Mouse (Mus musculus): ENCODE data around the gene Ccdc78. TPM values are rescaled to one million over a fixed set of nuclear protein-coding genes. Genes with fewer than 3 reads are reported as not detected.

Gene Ccdc78
- polyA plus RNA-seq, 1 experiment from 2014 or later: 0.09 TPM

DNA sequence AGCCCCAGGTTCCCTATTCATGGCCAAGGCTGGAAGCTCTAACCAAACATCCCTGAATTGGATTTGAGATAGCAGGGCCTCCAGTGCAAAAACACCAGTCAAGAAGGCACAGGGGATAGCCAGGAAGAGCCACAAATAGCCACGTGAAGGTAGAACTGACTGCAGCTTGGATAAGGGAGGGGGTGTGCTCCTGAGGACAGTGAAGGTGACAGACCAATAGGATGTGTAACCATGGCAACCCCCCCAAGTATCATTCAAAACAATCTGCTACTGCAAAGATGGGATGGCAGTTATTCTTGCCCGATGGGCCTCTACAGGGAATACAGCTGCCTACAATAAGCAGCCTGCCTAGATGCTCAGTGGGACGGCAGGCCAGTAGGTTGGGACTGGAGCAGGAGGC lies 51.2 kb downstream of the Ccdc78 start:
- Histone ChIP-seq H3K9ac (ENCODE audit: low read depth, low read length) (0 out of 2 replicates have a peak overlapping the region, but pooled peaks have one; percentile 3), H3K4me3 (ENCODE audit: low read depth, low read length) (no peak overlapping the region)

DNA sequence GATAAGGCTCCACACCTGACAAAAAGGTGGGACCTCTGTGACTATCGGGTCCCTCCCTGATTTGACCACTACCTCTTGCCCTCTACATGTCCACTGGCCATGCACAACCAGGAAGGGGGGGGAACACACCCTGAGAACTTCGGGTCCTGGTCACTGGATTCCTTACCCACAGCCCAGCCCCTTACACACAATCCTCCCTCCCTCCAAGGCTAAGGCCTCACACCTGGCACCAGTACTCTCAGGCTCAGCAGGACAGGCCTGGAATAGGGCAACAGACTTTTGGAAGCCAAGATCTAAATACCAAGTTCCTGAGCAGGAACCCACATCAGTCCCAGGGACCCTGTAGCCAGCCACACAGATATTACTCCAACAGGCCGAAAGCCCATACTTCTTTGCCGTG lies 52.5 kb downstream of the Ccdc78 start:
- no peak overlapping the region for H3K4me3 ChIP-seq (ENCODE audit: low read depth, low read length)
- no peak for ATAC-seq
- 80% methylated on average over 4 of the region's 4 CpGs for WGBS
- H3K36me3 ChIP-seq (ENCODE audit: control insufficient read depth, insufficient read depth): peaks cover 49% of the 10 kb centered on the region
- no peak overlapping the region for H3K9ac ChIP-seq (ENCODE audit: low read depth, low read length)
- H3K9me3 ChIP-seq (ENCODE audit: control insufficient read depth): no peaks in the 10 kb centered on the region
- peak overlapping the region; percentile 44 for H3K4me2 ChIP-seq (replicated peaks; ENCODE audit: low read depth)
- TF ChIP-seq CTCF (IDR thresholded peaks at IDR 0.05; ENCODE audit: low read depth): no peak
- peaks cover 5% of the 10 kb centered on the region; the same call in 1 of the 2 replicates for H3K4me1 ChIP-seq (replicated peaks; ENCODE audit: control insufficient read depth, insufficient read depth, low read length)
- H3K27me3 ChIP-seq (replicated peaks; ENCODE audit: control insufficient read depth, insufficient read depth, low read length): no peaks in the 10 kb centered on the region
- peak overlapping the region; percentile 85 for H3K27ac ChIP-seq (ENCODE audit: low read depth, low read length)

More for the DNA sequence above, 51.2 kb downstream of the Ccdc78 start:
- WGBS: 48% methylated on average over 3 of the region's 3 CpGs
- ATAC-seq: no peak
- no peak overlapping the region for H3K27ac ChIP-seq (ENCODE audit: low read depth, low read length)
- peaks cover 2% of the 10 kb centered on the region; the same call in 1 of the 2 replicates for H3K4me1 ChIP-seq (replicated peaks; ENCODE audit: control insufficient read depth, insufficient read depth, low read length)
- no peaks in the 10 kb centered on the region for H3K27me3 ChIP-seq (replicated peaks; ENCODE audit: control insufficient read depth, insufficient read depth, low read length)
- peaks cover 48% of the 10 kb centered on the region for H3K36me3 ChIP-seq (ENCODE audit: control insufficient read depth, insufficient read depth)
- H3K4me2 ChIP-seq (replicated peaks; ENCODE audit: low read depth): no peak overlapping the region; the same call in 1 of the 2 replicates
- H3K9me3 ChIP-seq (ENCODE audit: control insufficient read depth): no peaks in the 10 kb centered on the region
- no peak for TF ChIP-seq CTCF (IDR thresholded peaks at IDR 0.05; ENCODE audit: low read depth)

DNA sequence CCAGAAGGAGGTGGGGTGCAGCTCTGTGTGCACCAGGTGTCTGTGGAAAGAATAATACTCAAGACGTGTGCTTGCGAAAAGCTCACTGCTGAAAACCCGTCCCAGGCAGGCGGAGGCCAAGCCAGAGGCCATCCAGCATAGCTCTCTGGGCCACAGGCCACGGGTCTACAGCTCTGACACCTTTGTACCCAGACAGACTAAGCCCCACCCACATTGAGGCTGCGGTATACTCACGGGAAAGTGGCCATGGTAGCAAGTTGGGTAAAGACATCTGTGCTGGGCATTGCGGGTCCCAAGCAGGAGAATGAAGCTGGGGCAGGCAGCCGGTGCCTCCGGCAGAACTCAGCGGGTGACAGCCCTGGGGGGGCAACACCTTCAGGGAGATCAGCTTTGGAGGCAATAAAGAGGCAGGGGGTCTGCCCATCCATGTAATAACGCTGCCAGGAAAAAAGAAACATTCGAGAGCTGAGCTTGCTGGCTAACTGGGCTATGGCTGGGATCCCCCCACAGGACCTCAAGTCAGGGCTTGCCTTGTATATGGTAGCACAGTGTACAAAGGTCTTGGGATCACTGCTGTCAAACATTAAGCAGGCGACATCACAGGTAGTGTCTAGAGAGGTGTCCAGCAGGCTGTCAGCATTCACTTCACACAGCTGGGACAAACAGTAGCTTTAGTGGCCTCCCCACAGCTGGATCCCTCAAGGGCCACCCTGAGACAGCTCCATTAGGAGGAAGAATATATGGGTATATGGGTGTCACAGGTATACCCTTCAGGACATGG lies 53.3 kb downstream of the Ccdc78 start:
- peak; percentile 56 for ATAC-seq
- 67% methylated on average over 14 of the region's 14 CpGs for WGBS
- no peak for TF ChIP-seq CTCF (IDR thresholded peaks at IDR 0.05; ENCODE audit: low read depth)
- Histone ChIP-seq H3K4me3 (ENCODE audit: low read depth, low read length) (no peak overlapping the region), H3K4me1 (replicated peaks; ENCODE audit: control insufficient read depth, insufficient read depth, low read length) (peaks cover 6% of the 10 kb centered on the region; the same call in 1 of the 2 replicates), H3K27me3 (replicated peaks; ENCODE audit: control insufficient read depth, insufficient read depth, low read length) (no peaks in the 10 kb centered on the region), H3K9ac (ENCODE audit: low read depth, low read length) (no peak overlapping the region), H3K9me3 (ENCODE audit: control insufficient read depth) (no peaks in the 10 kb centered on the region), H3K4me2 (replicated peaks; ENCODE audit: low read depth) (peak overlapping the region; percentile 44), H3K27ac (ENCODE audit: low read depth, low read length) (peak overlapping the region; percentile 85), H3K36me3 (ENCODE audit: control insufficient read depth, insufficient read depth) (peaks cover 49% of the 10 kb centered on the region)

Small RNA genes lying within 50 kb of the gene (microRNA-seq; reads per million reads assigned to microRNA genes)
- gene Gm25083 (not detected), gene Mir3082 (not detected), gene Mir6966 (not detected)

Other genes starting within 250 kb of the Ccdc78 start
- gene Sox8, start 215.9 kb upstream of the Ccdc78 start, polyA plus RNA-seq (2015; fragmentation: Nextera tagmentation; extraction: Ambion mirVana): 1.7 and 2.5 TPM in 2 replicates
- gene Lmf1, start 207.5 kb upstream of the Ccdc78 start, polyA plus RNA-seq (2015; fragmentation: Nextera tagmentation; extraction: Ambion mirVana): 16.1 and 16.5 TPM in 2 replicates
- 0.92 and 0.95 TPM in 2 replicates for gene Gng13, start 69.4 kb upstream of the Ccdc78 start, polyA plus RNA-seq (2015; fragmentation: Nextera tagmentation; extraction: Ambion mirVana)
- gene Chtf18, start 59.2 kb upstream of the Ccdc78 start, polyA plus RNA-seq (2015; fragmentation: Nextera tagmentation; extraction: Ambion mirVana): 4.3 and 6.1 TPM in 2 replicates
- 6.7 and 7.2 TPM in 2 replicates for gene Rpusd1, start 58.9 kb upstream of the Ccdc78 start, polyA plus RNA-seq (2015; fragmentation: Nextera tagmentation; extraction: Ambion mirVana)
- gene Mslnl, start 50.5 kb upstream of the Ccdc78 start, polyA plus RNA-seq (2015; fragmentation: Nextera tagmentation; extraction: Ambion mirVana): not detected in 2 replicates
- gene Msln, start 32.2 kb upstream of the Ccdc78 start, polyA plus RNA-seq (2015; fragmentation: Nextera tagmentation; extraction: Ambion mirVana): 48.2 and 57.0 TPM in 2 replicates
- 20.2 and 21.7 TPM in 2 replicates for gene Narfl, start 12.8 kb upstream of the Ccdc78 start, polyA plus RNA-seq (2015; fragmentation: Nextera tagmentation; extraction: Ambion mirVana)
- gene Haghl, start 907 bp upstream of the Ccdc78 start, polyA plus RNA-seq (2015; fragmentation: Nextera tagmentation; extraction: Ambion mirVana): 28.2 and 31.4 TPM in 2 replicates
- 127 and 129 TPM in 2 replicates for gene Fam173a, start 6.3 kb downstream of the Ccdc78 start, polyA plus RNA-seq (2015; fragmentation: Nextera tagmentation; extraction: Ambion mirVana)
- not detected in 2 replicates for gene AC134908.4, start 9.1 kb downstream of the Ccdc78 start, polyA plus RNA-seq (2015; fragmentation: Nextera tagmentation; extraction: Ambion mirVana)
- 21.4 and 23.5 TPM in 2 replicates for gene Metrn, start 10.6 kb downstream of the Ccdc78 start, polyA plus RNA-seq (2015; fragmentation: Nextera tagmentation; extraction: Ambion mirVana)
- 1.1 and 1.5 TPM in 2 replicates for gene Fbxl16, start 22.5 kb downstream of the Ccdc78 start, polyA plus RNA-seq (2015; fragmentation: Nextera tagmentation; extraction: Ambion mirVana)
- gene Wdr24, start 37.0 kb downstream of the Ccdc78 start, polyA plus RNA-seq (2015; fragmentation: Nextera tagmentation; extraction: Ambion mirVana): 9.6 and 10.2 TPM in 2 replicates
- 22.7 and 23.0 TPM in 2 replicates for gene Jmjd8, start 42.3 kb downstream of the Ccdc78 start, polyA plus RNA-seq (2015; fragmentation: Nextera tagmentation; extraction: Ambion mirVana)
- 245 and 246 TPM in 2 replicates for gene Stub1, start 46.8 kb downstream of the Ccdc78 start, polyA plus RNA-seq (2015; fragmentation: Nextera tagmentation; extraction: Ambion mirVana)
- 1.4 and 1.9 TPM in 2 replicates for gene Rhbdl1, start 50.7 kb downstream of the Ccdc78 start, polyA plus RNA-seq (2015; fragmentation: Nextera tagmentation; extraction: Ambion mirVana)
- gene Gm20683, start 55.2 kb downstream of the Ccdc78 start, polyA plus RNA-seq (2015; fragmentation: Nextera tagmentation; extraction: Ambion mirVana): 0.54 and 0.90 TPM in 2 replicates
- 18.1 and 20.4 TPM in 2 replicates for gene Rhot2, start 58.3 kb downstream of the Ccdc78 start, polyA plus RNA-seq (2015; fragmentation: Nextera tagmentation; extraction: Ambion mirVana)
- 2.5 and 2.9 TPM in 2 replicates for gene Wdr90, start 74.9 kb downstream of the Ccdc78 start, polyA plus RNA-seq (2015; fragmentation: Nextera tagmentation; extraction: Ambion mirVana)
- gene Mcrip2, start 82.2 kb downstream of the Ccdc78 start, polyA plus RNA-seq (2015; fragmentation: Nextera tagmentation; extraction: Ambion mirVana): 51.0 and 55.9 TPM in 2 replicates
- gene Mettl26, start 88.5 kb downstream of the Ccdc78 start, polyA plus RNA-seq (2015; fragmentation: Nextera tagmentation; extraction: Ambion mirVana): 46.6 and 51.7 TPM in 2 replicates
- gene Wfikkn1, start 94.3 kb downstream of the Ccdc78 start, polyA plus RNA-seq (2015; fragmentation: Nextera tagmentation; extraction: Ambion mirVana): 0.14 and 0.27 TPM in 2 replicates
- 15.8 and 16.9 TPM in 2 replicates for gene Rab40c, start 133.1 kb downstream of the Ccdc78 start, polyA plus RNA-seq (2015; fragmentation: Nextera tagmentation; extraction: Ambion mirVana)
- 34.9 and 37.2 TPM in 2 replicates for gene Pigq, start 158.4 kb downstream of the Ccdc78 start, polyA plus RNA-seq (2015; fragmentation: Nextera tagmentation; extraction: Ambion mirVana)
- gene Nhlrc4, start 158.4 kb downstream of the Ccdc78 start, polyA plus RNA-seq (2015; fragmentation: Nextera tagmentation; extraction: Ambion mirVana): not detected in 2 replicates
- 0.05 and 0.09 TPM in 2 replicates for gene A930017K11Rik, start 166.0 kb downstream of the Ccdc78 start, polyA plus RNA-seq (2015; fragmentation: Nextera tagmentation; extraction: Ambion mirVana)
- gene Capn15, start 199.2 kb downstream of the Ccdc78 start, polyA plus RNA-seq (2015; fragmentation: Nextera tagmentation; extraction: Ambion mirVana): 29.5 and 37.4 TPM in 2 replicates

All from intestine, postnatal 0 days (tissue).